Mouse (Mus musculus) embryonic fibroblast, embryonic 13.5 days (primary cell): ENCODE measurements around the gene Cd68.

Experiments used
- CTCF ChIP-seq: IDR thresholded peaks from 2 replicates; pipeline ENCODE4 v1.5.1; 2011; ENCODE audit warnings: mild to moderate bottlenecking, control low read depth, low read length, moderate library complexity, borderline replicate concordance; ENCODE audit not compliant: insufficient read depth
- POLR2A ChIP-seq: IDR thresholded peaks from 2 replicates; pipeline ENCODE4 v1.6.1; 2011; ENCODE audit warnings: low read depth, mild to moderate bottlenecking, control low read depth, low read length, moderate library complexity

DNA sequence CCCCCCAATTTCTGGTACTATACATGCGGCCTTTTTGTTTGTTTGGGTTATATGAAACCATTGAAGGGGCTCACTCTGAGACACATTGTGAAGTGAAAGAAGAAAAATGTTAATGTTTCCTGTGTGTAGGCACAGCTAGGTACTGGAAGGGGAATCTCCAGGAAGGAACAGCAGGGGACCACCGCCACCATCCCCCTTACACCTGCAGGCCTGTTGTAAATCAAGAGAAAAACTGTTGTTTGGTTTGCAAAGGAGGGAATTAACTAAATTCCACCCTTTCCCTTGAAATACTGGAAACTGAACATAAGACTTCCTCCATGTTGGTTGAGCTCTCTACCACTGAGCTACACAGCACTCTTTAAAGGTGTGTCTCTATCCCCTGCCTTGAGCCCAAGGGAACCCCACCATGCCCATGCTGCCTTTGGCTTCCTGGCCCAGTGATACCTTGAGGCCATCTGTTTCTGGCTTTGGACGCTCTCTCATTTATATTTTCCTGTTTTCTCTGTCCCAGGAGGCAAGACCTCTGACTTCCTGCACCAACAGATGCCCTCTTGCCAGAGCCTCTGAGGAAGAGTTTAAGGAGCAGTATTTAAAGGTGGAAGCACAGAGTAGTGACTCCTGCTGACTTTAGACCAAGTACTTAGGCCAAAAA is 42.8 kb upstream of the Cd68 start:
- TF ChIP-seq CTCF (no peak), POLR2A (no peak)
